Mouse (Mus musculus) stomach, embryonic 14.5 days (tissue): ENCODE data around the gene Nmnat3. TPM values are rescaled to one million over a fixed set of nuclear protein-coding genes. Genes with fewer than 3 reads are reported as not detected.
A peak's percentile ranks its signal among the peaks of the same experiment; 100 is the strongest.

ENCODE experiments used
- ATAC-seq: fragments of 200-750 bp; cut with Nextera tagmentation; 2 replicates; pipeline ENCODE4 v1.8.0; 2017; ENCODE audit warnings: low read depth, moderate TSS enrichment; ENCODE audit not compliant: insufficient number of reproducible peaks, insufficient read depth, low FRiP score
- H3K27ac ChIP-seq: fragments of 300-500 bp; sonication (generic); 2 replicates; pipeline ENCODE4 v1.5.1; 2014; ENCODE audit warnings: mild to moderate bottlenecking, low read length, moderate library complexity, mixed read lengths
- H3K27me3 ChIP-seq: fragments of 300-500 bp; sonication (generic); 2 replicates; pipeline ENCODE4 v1.6.1; 2014; ENCODE audit warnings: low read length, control low read depth, mixed read lengths; ENCODE audit not compliant: control insufficient read depth, insufficient read depth
- H3K36me3 ChIP-seq: fragments of 300-500 bp; sonication (generic); 2 replicates; pipeline ENCODE4 v1.6.1; 2014; ENCODE audit warnings: mild to moderate bottlenecking, control low read depth, low read length, moderate library complexity, mixed read lengths; ENCODE audit not compliant: control insufficient read depth, insufficient read depth
- H3K4me1 ChIP-seq: fragments of 300-500 bp; sonication (generic); 2 replicates; pipeline ENCODE4 v1.6.1; 2014; ENCODE audit warnings: low read length, control low read depth, mixed read lengths; ENCODE audit not compliant: control insufficient read depth, insufficient read depth
- H3K4me2 ChIP-seq: fragments of 300-500 bp; sonication (generic); replicated peaks from 2 replicates; pipeline ENCODE4 v1.6.1; 2014; ENCODE audit warnings: low read depth, low read length, control low read depth
- H3K4me3 ChIP-seq: fragments of 300-500 bp; sonication (generic); 2 replicates; pipeline ENCODE4 v1.5.1; 2014; ENCODE audit warnings: low read depth, low read length, control low read depth
- H3K9ac ChIP-seq: fragments of 300-500 bp; sonication (generic); replicated peaks from 2 replicates; pipeline ENCODE4 v1.6.1; 2014; ENCODE audit warnings: low read depth, mild to moderate bottlenecking, control low read depth, low read length, moderate library complexity, mixed read lengths
- H3K9me3 ChIP-seq: fragments of 300-500 bp; sonication (generic); 2 replicates; pipeline ENCODE4 v1.6.1; 2016; ENCODE audit warnings: low read depth, low read length, control low read depth; ENCODE audit not compliant: control insufficient read depth
- WGBS: fragments of 180-500 bp; shearing (Covaris S2); extraction: QIAGEN DNeasy Blood & Tissue Kit; methylation state at CpG from one replicate; pipeline ENCODE4 v1.1.7; 2014; 5-methylcytosine and 5-hydroxymethylcytosine counted together
- polyA plus RNA-seq: library from polyadenylated mRNA; unstranded; fragments of >200 nt; fragmentation: Nextera tagmentation; extraction: Ambion mirVana; gene quantifications from 2 replicates; pipeline ENCODE4 v1.2.1, GENCODE M21; 2014

Nmnat3 gene
- polyA plus RNA-seq, 1 experiment from 2014 or later: 8.3 TPM

DNA sequence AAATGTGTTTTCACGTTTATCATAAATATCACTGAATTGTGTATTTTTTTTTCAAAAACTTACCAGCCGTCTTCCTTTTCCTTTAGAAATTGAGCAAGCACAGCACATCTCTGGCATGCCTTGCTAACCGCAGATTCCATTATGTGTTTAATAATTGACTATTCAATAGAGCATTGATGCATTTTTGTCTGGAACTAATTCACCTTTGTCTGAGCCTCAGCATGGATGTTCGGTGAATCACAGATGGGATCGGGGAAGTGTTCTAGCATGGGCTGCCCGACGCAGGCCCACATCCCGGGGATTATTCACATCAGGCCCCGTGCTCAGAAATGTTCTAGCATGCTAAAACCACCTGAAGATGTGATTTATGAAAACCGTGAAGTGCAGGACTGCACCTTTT lies 12.2 kb upstream of the Nmnat3 start:
- Histone ChIP-seq H3K4me2 (no peak overlapping the region), H3K9me3 (no peaks in the 10 kb centered on the region), H3K27me3 (no peaks in the 10 kb centered on the region), H3K27ac (no peak overlapping the region), H3K36me3 (no peaks in the 10 kb centered on the region), H3K9ac (no peak overlapping the region), H3K4me3 (no peak overlapping the region), H3K4me1 (no peaks in the 10 kb centered on the region)
- no peak for ATAC-seq
- WGBS: 64% methylated on average over 10 of the region's 10 CpGs

DNA sequence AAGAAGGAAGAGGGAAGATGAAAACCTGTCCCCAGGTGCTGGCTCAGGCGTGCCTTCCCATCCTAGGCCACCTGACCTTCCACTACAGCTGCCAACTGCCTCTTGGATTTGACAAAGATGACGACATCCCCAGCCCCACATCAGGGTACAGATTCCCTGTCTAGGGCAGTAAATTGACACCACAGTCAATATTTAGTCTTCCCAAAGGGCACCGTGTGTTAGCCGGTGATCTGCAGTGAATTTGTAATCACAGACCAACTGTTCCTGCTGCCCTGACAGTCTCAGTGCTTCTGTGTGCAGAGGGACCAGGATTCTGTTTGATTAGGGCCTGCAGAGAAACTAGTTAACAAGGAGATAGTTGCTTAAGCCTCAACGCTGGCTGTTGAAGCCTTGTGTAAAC lies 7.1 kb upstream of the Nmnat3 start:
- Histone ChIP-seq H3K27me3 (no peaks in the 10 kb centered on the region), H3K9ac (no peak overlapping the region), H3K27ac (no peak overlapping the region), H3K4me1 (no peaks in the 10 kb centered on the region), H3K9me3 (no peaks in the 10 kb centered on the region), H3K4me3 (no peak overlapping the region), H3K36me3 (no peaks in the 10 kb centered on the region), H3K4me2 (no peak overlapping the region)
- ATAC-seq: no peak
- WGBS: 27% methylated on average over 5 of the region's 5 CpGs

DNA sequence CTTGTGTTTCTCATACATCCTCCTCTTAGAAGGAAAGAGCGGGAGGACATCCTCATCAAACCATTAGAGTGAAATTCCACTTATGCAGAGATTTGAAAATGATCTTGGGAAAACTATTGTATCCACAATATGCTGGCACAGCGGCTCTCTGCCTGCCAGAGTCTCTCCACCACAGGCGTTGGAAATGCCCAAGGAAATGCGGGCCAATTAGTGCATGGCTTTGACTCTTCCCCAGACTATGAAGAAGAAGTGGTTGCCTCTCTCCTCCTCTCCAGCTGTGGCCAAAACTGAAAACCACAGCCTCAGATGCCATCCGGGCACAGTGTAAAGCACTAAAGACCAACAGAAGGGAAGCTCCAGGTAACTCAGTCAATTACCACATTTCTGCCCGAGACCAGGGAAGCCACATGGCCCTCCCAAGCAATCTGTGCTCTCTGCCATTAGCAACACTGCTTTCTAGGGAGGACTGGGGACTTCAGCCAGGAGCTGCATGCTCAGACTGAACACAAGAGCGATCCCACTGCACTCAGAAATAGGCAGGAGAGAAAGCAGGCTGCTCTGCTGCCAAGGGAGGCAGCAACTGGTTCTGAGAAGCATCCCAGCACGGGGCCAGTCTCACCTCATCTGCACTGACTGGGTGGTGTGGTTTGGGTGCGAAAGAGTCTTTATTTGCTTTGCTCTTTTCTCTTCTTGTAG lies 1.5 kb upstream of the Nmnat3 start:
- no peak overlapping the region for H3K27ac ChIP-seq
- H3K9ac ChIP-seq: no peak overlapping the region
- H3K4me1 ChIP-seq: no peaks in the 10 kb centered on the region
- H3K27me3 ChIP-seq: no peaks in the 10 kb centered on the region
- ATAC-seq: no peak
- WGBS: 83% methylated on average over 9 of the region's 9 CpGs
- H3K4me2 ChIP-seq: no peak overlapping the region
- no peak overlapping the region for H3K4me3 ChIP-seq
- no peaks in the 10 kb centered on the region for H3K9me3 ChIP-seq
- no peaks in the 10 kb centered on the region for H3K36me3 ChIP-seq

DNA sequence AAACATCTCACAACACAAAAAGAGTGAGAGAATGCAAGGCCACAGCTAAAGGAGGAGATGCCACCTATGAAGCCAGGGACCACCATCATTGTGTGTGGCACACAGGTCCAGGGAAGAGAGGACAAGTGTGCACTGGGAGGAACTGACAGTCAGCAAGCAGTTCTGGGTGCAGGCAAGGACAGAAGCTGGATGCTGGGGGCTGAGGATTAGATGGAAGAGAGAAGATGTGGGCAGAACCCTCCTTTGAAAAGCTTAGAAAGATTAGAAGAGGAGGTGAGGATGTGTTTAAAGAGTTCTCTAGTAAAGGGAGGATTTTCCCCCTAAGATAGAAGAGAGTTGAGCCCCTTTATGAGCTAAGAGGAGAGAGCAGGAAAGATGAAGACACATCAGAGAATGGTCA lies 2.4 kb downstream of the Nmnat3 start:
- ATAC-seq: no peak

DNA sequence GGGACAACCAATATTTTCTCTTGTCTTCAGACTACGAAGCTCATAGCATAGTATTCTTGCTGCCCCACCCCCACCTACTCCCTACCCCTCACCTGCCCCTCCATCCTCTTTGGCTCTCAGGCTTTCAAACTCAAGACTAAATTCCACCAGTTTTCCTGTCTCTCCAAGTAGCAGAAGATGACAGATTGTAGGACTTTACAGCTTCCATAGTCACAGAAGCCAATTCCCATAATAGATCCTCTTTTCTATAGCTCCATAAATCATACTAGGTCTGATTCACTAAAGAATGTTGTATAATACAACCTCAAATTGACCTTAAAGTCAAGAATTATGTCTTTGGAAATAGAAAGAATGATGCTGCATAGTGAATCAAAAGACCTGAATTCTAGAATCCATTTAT lies 3.4 kb downstream of the Nmnat3 start:
- H3K4me1 ChIP-seq: no peaks in the 10 kb centered on the region
- H3K4me2 ChIP-seq: no peak overlapping the region
- no peak for ATAC-seq
- H3K36me3 ChIP-seq: no peaks in the 10 kb centered on the region
- no peaks in the 10 kb centered on the region for H3K9me3 ChIP-seq
- H3K27me3 ChIP-seq: no peaks in the 10 kb centered on the region
- H3K4me3 ChIP-seq: no peak overlapping the region
- no peak overlapping the region for H3K9ac ChIP-seq
- no peak overlapping the region for H3K27ac ChIP-seq
- 79% methylated on average over 1 of the region's 1 CpGs for WGBS

More for the DNA sequence above, 2.4 kb downstream of the Nmnat3 start:
- Histone ChIP-seq H3K4me2 (no peak overlapping the region), H3K4me1 (no peaks in the 10 kb centered on the region), H3K36me3 (no peaks in the 10 kb centered on the region), H3K27me3 (no peaks in the 10 kb centered on the region), H3K27ac (no peak overlapping the region), H3K9ac (no peak overlapping the region), H3K4me3 (no peak overlapping the region), H3K9me3 (no peaks in the 10 kb centered on the region)

DNA sequence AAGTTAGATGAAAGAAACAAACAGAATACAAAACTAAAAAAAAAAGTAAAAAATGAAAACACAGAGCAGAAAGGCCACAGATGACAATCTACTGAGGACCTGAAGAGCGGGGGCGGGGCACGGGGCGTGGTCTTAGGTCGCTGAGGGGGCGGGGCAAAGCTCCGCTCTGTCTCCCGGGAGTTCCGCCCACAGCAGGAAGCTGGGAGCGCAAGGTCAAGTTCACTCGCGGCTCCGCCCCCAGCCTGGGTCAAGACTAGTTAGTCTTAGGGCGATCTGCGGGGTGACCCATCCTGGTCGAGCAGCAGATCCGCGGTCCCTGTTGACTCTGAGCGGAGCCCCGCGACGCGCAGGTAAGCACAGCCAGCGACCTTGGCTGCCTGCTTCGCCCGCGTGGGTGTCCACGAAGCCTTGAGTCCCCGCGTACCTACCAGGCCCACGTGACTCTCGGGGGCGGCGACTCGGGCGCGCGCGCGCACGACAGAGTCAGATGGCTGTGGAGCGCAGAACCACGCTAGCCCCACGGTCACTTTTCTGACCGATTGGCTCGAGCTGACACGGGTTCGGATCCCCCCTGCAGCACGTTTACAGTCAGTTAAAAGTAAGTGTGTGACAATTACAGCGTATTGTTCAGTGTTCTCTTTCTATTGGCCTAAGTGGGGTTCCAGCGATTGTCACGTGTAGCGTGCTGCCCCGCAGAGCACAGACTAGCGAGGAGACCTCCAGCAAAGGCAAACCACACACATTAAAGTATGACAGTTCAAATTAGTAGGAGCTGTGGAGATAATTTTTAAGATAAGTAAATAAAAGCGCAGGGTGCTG lies 9.4 kb downstream of the Nmnat3 start:
- Histone ChIP-seq H3K9me3 (no peaks in the 10 kb centered on the region), H3K27ac (peak overlapping the region; percentile 74), H3K4me3 (peak overlapping the region; percentile 55), H3K36me3 (no peaks in the 10 kb centered on the region), H3K4me2 (peak overlapping the region; percentile 63), H3K9ac (peak overlapping the region; percentile 36; the same call in 1 of the 2 replicates), H3K27me3 (no peaks in the 10 kb centered on the region), H3K4me1 (peaks cover 4% of the 10 kb centered on the region; the same call in 1 of the 2 replicates)
- peak; percentile 87 for ATAC-seq
- WGBS: under 1% methylated on average over 56 of the region's 56 CpGs

DNA sequence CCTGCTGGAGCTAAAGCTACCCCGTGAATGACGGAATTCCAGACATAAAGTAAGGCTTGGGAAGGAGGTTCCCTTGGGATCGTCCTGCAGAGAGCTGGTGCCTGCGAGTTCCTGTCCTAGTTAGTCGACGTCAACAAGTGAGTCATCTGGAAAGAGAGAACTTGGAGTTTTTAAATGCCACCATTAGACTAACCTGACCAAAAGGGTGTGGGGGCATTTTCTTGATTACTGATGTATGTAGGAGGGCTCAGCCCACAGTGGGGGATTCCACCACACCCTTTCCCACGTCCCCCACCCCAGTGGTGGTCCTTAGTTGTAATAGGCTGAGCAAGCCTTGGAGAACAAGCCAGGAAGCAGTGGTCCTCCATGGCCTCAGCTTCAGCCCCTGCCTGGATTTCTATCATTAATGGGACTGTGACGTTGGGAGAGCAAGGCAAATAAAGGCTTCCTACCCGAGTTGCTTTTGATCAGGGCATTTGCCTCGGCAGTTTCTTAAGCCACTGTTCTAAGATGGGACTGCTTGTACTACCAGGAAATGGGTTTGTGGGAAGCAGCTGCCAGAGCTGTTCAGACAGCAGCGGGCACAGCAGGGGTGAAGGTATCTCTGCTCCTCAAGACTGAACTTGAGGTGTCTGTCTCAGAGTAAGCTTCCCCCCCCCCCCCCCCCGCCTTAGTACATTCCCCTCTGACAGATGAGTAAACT lies 10.2 kb downstream of the Nmnat3 start:
- Histone ChIP-seq H3K4me2 (peak overlapping the region; percentile 63), H3K36me3 (no peaks in the 10 kb centered on the region), H3K9me3 (no peaks in the 10 kb centered on the region), H3K9ac (peak overlapping the region; percentile 36; the same call in 1 of the 2 replicates), H3K4me1 (peaks cover 4% of the 10 kb centered on the region; the same call in 1 of the 2 replicates), H3K27me3 (no peaks in the 10 kb centered on the region), H3K27ac (no peak overlapping the region), H3K4me3 (peak overlapping the region; percentile 55)
- WGBS: 14% methylated on average over 12 of the region's 12 CpGs
- no peak for ATAC-seq

DNA sequence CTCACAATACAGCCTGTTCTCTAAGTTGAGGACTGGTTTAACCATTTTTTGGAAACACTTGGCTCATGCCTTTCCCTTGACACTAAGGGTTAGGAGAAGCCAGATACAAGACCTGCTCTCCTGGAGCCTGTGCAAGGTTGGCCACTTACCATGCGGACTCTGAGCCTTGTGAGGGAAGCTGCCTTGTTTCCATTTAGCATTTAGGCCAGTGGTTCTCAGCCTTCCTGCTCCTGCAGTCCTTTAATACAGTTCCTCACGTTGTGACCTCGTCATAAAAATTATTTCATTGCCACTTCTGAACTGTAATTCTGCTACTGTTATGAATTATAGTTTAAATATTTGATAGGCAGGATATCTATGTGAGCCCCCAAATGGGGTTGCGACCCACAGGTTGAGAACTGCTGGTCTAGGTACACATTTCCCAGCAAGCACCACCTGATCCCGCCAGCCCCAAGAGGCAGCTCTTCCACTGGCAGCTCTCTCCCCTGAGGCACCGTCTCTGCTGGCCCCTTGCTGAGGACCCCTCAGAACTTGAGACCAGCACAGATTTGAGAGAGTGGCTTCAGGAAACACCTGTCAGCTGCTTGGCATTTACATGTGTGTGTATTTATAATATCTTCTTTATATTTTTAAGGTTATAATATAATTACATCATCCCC lies 10.8 kb downstream of the Nmnat3 start:
- no peaks in the 10 kb centered on the region for H3K27me3 ChIP-seq
- no peak overlapping the region for H3K9ac ChIP-seq
- no peak overlapping the region for H3K27ac ChIP-seq
- H3K4me1 ChIP-seq: peaks cover 4% of the 10 kb centered on the region; the same call in 1 of the 2 replicates
- no peaks in the 10 kb centered on the region for H3K9me3 ChIP-seq
- no peak for ATAC-seq
- no peak overlapping the region for H3K4me3 ChIP-seq
- H3K4me2 ChIP-seq: peak overlapping the region; percentile 63; the same call in 1 of the 2 replicates
- no peaks in the 10 kb centered on the region for H3K36me3 ChIP-seq
- 72% methylated on average over 6 of the region's 6 CpGs for WGBS
